Mouse (Mus musculus) kidney, adult 9 months (tissue): ENCODE data around the gene Rgmb.

ENCODE experiments used
- DNase-seq: peaks from one replicate; pipeline ENCODE4 v3.0.0; 2022

The Rgmb gene

DNA sequence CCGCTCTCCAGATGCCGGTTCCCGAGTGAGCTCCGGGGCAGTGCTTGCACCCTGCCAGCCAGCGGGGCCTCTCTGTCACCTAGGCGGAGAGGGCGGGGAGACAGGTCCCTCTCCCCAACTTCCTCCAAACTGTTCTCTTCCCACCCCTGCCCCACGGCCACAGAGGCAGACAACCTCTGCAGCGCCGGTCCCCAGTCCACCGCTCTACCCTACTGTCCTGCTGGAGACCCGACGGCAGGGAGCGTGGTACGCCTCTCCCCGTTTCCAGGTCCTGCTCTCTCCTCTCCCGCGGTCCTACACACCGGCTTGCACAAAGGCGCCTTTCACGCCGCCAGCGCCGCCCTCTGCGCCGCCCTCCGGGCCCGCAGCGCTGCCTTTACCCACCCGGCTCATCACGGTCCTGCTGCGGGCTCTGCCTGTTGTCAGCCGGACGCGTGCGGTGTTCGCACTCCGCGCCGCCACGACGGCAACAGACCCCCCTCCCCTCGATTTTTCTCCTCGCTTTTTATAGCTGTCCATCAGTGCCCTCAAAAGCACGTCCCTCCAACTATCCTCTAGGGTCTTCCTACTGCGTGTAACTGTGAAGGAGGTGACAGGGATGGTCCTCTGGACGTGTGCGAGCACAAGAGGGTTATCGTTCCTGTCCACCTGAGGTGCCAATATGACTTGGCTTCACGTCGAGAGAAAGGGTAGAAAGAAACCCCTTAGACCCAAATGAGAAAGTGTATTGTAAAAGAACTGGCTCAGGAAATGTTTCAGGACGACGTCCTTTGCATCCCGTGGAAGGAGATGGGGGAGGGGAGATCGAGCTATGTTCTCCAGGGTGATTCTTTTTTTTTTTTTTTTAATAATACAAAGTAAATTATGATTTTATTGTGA lies at the start of gene Rgmb:
Rgmb (minus strand) TSS at position 274 of the 879 bp plus-strand sequence.
- peak; percentile 26 for DNase-seq

DNA sequence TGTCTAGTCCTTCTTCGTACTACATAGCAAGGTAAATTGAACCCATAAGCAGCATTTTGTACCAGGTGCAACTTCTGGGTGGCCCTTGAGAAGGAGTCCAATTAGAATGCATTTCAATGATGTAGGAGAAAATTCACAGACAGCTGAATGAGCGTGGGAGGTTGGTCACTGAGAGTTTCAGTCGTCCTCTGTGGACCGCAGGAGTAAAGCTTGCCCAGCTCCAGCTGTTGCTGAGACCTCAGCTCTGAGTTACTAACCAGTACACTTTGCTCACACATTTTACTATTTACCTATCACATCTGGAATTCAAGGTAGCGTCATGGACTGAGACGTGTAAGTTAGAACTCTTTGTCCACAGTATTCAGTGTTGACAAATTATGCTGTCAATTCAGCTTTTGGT lies 43.9 kb upstream of the Rgmb start:
- DNase-seq: no peak

DNA sequence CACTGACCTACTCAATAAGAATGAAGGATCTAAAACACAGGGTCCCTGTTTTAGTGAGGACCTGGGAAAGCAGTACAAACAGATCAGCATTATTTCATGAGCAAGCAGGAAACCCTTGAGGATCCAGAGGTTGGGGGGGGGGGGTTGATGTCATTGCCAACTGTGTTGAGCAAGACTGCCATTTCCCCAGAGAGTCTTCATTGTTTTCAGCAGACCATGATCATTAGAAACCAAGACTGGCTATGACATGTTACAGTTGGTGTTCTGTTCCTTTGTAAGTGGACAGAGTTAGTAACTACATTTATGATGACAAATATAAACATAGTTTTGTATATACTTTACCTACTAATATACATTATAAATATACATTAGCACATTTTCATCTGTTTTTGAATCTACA lies 41.3 kb upstream of the Rgmb start:
- DNase-seq: no peak

DNA sequence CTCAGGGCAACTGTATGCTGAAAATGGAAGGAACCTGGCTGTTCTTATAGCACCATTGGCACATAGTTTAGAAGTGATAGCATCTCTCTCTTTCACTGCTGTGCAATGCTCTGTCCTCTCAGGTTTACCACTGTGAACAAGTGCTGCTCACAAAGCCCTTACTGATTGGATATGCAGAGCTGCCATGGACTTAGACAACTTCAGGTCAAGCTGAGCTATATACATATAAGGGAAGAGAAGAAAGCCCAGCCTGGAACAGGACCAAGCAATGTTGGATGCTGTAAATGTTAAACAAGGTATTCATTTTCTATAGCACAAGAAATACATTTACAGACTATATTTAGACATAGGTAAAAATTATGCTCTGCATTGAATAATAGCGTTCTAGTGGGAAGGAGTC lies 34.4 kb upstream of the Rgmb start:
- no peak for DNase-seq

- no peak for DNase-seq
Observed at GRCm38 (mm10) chr17:15862355-15862754, 31.5 kb upstream of the Rgmb start.

- DNase-seq: no peak
Observed at GRCm38 (mm10) chr17:15853121-15853520, 22.3 kb upstream of the Rgmb start.

DNA sequence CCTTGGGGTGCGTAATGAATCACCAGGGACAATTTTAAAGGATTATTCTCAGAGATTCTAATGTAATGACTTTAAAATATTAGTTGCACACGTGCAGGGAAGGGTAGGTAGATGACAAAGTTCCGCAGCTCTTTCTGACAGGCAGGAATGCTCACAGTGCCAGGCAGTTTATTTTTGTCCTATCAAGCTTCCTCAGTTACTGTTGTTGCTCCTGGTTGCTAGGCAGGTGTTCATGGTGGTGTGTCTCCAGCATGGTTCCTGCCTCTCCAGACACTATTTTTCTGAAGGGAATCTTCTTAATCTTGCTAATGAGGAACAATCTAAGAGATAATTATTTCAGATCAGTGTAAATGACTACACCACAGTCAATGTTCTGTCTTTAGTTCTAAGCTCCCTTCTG lies 19.7 kb upstream of the Rgmb start:
- no peak for DNase-seq

GRCm38 (mm10) chr17:15841425-15841824 lies 10.6 kb upstream of the Rgmb start:
- DNase-seq: no peak

- no peak for DNase-seq
Observed at GRCm38 (mm10) chr17:15832398-15832797, 1.6 kb upstream of the Rgmb start.

GRCm38 (mm10) chr17:15831810-15832209 lies 971 bp upstream of the Rgmb start:
- peak; percentile 74 for DNase-seq

GRCm38 (mm10) chr17:15830171-15830765 lies 571 bp downstream of the Rgmb start:
- DNase-seq: peak; percentile 27

GRCm38 (mm10) chr17:15829198-15830170 lies 1.4 kb downstream of the Rgmb start:
- no peak for DNase-seq

GRCm38 (mm10) chr17:15828131-15828917 lies 2.5 kb downstream of the Rgmb start:
- no peak for DNase-seq

GRCm38 (mm10) chr17:15826928-15827327 lies 3.9 kb downstream of the Rgmb start:
- no peak for DNase-seq

GRCm38 (mm10) chr17:15826444-15826909 lies 4.4 kb downstream of the Rgmb start:
- peak; percentile 99 for DNase-seq

- DNase-seq: peak; percentile 28
Observed at GRCm38 (mm10) chr17:15825481-15826396, 5.1 kb downstream of the Rgmb start.

DNA sequence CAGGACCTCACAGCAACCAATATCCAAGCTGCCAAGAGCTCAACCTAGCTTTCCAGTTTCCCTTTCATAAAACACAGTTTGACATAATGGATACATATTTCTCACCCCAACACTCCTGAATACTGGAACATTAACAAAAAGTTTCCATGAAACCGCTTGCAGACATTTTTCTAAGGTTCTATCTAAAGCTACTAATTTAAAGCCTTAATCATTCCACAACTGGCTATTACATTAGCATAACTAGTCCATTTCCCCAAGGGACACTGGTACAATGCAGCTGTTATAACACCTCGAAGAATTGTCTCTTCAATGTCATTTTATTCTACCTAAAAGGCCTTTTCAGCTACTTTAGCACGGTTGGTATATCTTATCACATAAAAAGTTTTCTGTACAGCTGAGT lies 6.0 kb downstream of the Rgmb start:
- no peak for DNase-seq

DNA sequence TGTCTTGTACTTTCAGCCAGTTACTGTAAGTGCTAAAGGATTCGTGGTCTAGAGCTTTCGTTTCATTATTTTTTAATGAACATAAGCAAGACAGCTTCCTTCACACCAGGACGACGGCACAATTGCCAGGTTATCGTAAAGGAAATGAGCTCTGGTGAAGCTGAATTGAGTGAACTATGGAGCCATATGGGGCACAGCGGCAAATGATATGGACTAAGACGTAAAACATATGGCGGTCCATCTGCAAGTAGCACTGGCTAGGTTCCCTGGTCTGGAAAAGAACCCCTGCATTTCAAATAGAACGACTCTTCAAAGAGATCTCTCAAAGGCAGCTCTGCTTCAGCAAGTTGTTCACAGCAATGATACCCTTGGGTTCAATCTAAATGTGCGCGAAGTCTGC lies 6.5 kb downstream of the Rgmb start:
- no peak for DNase-seq

DNA sequence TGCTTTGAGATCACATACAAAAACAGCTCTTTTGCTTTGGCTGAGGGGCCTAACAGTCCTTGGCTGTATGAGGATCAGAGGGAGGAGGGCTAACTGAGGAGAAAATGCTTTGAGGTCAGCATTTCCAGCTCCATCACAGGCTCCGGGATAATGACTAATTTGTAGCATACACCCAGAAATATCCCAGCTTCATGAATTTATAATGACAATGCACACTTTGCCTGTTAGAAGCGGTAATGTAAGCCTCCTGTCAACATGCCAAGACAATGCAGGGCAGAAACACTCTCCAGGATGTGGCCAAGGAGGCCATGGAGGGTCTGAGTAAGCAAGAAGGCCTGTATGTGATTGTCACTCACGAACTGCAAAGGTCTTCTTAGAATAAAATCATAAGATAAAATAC lies 7.0 kb downstream of the Rgmb start:
- DNase-seq: no peak

- DNase-seq: no peak
Observed at GRCm38 (mm10) chr17:15823215-15823614, 7.6 kb downstream of the Rgmb start.

DNA sequence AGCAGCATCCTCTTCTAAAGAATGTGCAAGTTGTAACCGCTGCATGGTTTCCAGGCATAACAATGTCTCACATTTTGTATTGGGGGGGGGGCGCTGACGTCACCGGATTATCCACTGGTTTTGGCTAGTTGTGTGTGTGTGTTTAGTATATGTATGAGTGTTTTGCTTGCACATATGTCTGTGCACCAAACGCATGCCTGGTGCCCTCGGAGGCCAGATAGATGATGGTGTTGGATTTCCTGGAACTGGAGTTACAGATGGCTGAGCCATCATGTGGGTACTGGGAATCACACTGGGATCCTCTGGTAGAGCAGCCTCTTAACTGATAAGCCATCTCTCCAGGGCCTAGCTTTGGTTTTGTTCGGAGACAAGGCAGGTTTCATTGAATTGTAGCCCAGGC lies 8.5 kb downstream of the Rgmb start:
- DNase-seq: no peak
